Mouse (Mus musculus) macrophage (primary cell): ENCODE results near the gene Rbm8a. TPM values are rescaled to one million over a fixed set of nuclear protein-coding genes. Genes with fewer than 3 reads are reported as not detected.
A peak's percentile ranks its signal among the peaks of the same experiment; 100 is the strongest.

ENCODE experiments used
- H3K27ac ChIP-seq: fragments of 350-480 bp; formaldehyde crosslinking; 2 replicates; pipeline ENCODE4 v1.9.0; 2021
- H3K36me3 ChIP-seq: fragments of 350-480 bp; formaldehyde crosslinking; 2 replicates; pipeline ENCODE4 v1.9.0; 2021; ENCODE audit errors: inconsistent target
- H3K4me3 ChIP-seq: fragments of 350-480 bp; formaldehyde crosslinking; 2 replicates; pipeline ENCODE4 v1.9.0; 2021; ENCODE audit errors: inconsistent target
- H3K79me2 ChIP-seq: fragments of 350-480 bp; formaldehyde crosslinking; 2 replicates; pipeline ENCODE4 v1.9.0; 2021; ENCODE audit errors: inconsistent target
- WGBS: methylation state at CpG from one replicate; pipeline ENCODE4 v1.1.7; 2026; ENCODE audit warnings: inconsistent platforms; ENCODE audit not compliant: missing documents; 5-methylcytosine and 5-hydroxymethylcytosine counted together
- polyA plus RNA-seq: library from polyadenylated mRNA; stranded (reverse); fragments of 250-400 nt; gene quantifications from 3 replicates; pipeline ENCODE4 v1.2.4, GENCODE M21; 2018; ENCODE audit warnings: inconsistent platforms
- total RNA-seq, 78 experiments: library from RNA; depleted of rRNA; stranded (reverse); fragments of 250-400 nt; gene quantifications; 1 replicate in 9 of 78; 2 replicates in 24 of 78; 3 replicates in 43 of 78; 4 replicates in 2 of 78; pipeline ENCODE4 v1.2.4; 2018; ENCODE audit warnings: inconsistent platforms in 56 of 78

Gene Rbm8a
- 10 to 100 TPM; 18.1 to 54.0 (median 37.5) TPM for total RNA-seq (2018; cell fraction: chromatin; rRNA removed)
- 10 to 100 TPM; 27.5 to 47.8 (median 37.7) TPM for total RNA-seq (2018; cell fraction: cytosol; rRNA removed)
- total RNA-seq (2018; cell fraction: nucleus; rRNA removed), result 10 to 100 TPM; 18.8 to 46.3 (median 32.6) TPM
- polyA plus RNA-seq, result 28.6 to 43.9 TPM (median 42.7 TPM) in 3 replicates

DNA sequence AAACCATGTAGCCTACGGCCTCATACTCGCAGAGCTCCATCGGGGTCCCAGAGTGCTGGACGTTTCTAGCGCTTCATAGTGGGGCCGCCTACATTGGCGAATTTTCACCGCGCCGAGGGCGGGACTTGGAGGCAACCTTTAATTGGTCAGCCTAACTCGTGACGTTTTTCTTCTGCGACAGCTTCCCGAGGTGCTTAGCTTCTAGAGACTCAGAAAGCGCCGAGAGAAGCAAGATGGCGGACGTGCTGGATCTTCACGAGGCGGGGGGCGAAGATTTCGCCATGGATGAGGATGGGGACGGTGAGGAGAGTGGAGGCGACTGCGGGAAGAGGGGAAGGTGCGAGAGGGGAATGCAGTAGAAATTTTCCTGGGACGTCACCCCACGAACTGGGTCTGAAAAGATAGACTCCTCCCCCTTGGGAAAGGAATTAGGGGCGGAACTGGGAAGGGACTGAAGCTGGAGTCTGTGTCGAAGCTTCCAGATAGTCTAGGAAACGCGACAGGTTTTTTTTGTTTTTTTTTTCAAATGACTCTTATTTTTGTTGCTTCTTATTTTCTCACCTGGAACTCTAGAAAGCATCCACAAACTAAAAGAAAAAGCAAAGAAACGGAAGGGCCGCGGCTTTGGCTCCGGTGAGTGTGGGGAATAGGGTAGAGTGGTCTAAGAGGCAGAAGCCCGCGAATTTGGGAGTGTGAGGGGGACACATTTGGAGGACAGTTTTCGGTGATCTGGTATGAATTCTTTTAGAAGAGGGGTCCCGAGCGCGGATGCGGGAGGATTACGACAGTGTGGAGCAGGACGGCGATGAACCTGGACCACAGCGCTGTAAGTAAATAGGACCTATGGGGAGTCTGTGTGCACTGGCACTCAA, at the start of gene Rbm8a:
Gene Rbm8a, plus strand, starts transcription at position 205 of the 872 bp plus-strand sequence.
- peak within 1 kb of the TSS; percentile 80 for H3K27ac ChIP-seq
- H3K4me3 ChIP-seq, result peak within 1 kb of the TSS; percentile 97
- peaks cover 29% of the 10 kb centered on the region for H3K79me2 ChIP-seq
- peaks cover 16% of the 10 kb centered on the region; the same call in 1 of the 2 replicates for H3K36me3 ChIP-seq
- under 1% methylated on average over 38 of the region's 48 CpGs for WGBS

DNA sequence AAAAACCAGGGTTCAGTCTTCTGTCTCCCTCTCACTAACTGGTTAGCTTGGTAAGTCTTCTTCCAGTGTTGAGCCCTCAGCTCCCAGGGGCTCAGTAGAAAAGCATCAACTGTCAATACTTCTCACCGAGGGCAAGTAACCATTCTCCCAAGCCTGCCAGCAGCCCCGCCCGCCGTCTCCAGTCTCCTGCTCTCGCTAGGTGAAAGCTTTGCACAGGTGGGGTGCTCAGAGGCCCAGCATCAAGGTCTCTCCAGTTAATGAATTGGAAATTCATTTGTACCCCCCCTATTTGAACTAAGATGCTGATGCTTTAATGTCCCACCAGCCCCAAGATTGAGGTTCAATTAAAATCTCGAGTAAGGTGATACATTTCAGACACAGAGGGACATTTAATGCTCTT, 48.6 kb upstream of the Rbm8a start:
- Histone ChIP-seq H3K27ac (no peak overlapping the region), H3K36me3 (no peaks in the 10 kb centered on the region), H3K4me3 (no peak overlapping the region), H3K79me2 (peaks cover 25% of the 10 kb centered on the region)
- WGBS, result 90% methylated on average over 6 of the region's 6 CpGs

DNA sequence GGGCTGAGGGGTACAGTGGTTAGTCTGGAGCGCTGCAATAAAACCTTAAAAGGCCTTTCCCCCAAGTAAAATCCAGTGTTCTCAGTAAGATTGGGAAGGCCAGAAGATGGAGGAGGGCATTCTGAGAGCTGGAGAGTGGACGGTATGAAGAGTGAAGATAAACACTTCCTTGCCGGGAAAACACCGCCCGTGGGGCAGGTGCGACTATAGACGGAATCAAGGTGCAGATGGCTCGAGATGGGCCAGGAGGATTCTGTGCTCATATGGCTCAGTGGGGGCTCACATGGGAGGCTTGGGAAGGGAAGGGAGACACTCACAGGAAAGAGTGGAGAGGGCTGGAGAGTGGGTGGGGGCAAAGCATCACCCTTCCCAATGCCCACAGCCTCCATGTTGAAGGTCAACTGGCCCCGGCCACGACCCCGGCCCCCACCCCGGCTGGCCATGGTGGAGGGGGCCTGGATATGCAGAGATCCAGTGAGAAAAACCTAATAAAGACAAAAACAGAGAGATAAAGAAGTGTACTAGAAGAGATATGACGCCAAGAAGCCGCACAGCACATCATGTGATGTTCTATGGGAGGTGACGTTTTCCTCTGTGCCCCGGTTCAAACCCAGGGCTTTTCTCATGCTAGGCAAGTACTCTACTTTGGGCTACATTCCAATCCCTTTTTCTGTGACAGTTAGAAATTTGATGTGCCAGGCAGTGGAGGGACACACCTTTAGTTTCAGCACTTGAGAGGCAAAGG, 47.8 kb upstream of the Rbm8a start:
- Histone ChIP-seq H3K4me3 (no peak overlapping the region), H3K27ac (no peak overlapping the region), H3K79me2 (peaks cover 25% of the 10 kb centered on the region), H3K36me3 (no peaks in the 10 kb centered on the region)
- 93% methylated on average over 16 of the region's 16 CpGs for WGBS

DNA sequence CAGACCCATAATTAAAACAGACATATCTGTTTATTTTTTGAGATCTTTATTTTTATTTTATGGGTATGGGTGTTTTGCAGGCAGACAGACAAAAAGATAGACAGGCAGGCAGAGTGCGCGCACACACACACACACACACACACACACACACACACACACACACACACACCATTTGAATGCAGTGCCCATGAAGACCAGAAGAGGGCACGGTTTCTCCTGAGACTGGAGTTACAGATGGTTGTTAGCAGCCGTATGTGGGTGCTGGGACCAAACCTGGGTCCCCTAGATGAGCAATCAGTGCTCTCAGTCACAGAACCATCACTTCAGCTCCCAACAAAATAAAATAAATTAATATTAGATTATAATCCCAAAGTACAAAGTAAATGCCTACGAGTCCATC, 46.3 kb upstream of the Rbm8a start:
- H3K27ac ChIP-seq, result no peak overlapping the region
- H3K4me3 ChIP-seq, result no peak overlapping the region
- H3K36me3 ChIP-seq, result no peaks in the 10 kb centered on the region
- H3K79me2 ChIP-seq, result peaks cover 11% of the 10 kb centered on the region
- WGBS, result 85% methylated on average over 4 of the region's 5 CpGs

DNA sequence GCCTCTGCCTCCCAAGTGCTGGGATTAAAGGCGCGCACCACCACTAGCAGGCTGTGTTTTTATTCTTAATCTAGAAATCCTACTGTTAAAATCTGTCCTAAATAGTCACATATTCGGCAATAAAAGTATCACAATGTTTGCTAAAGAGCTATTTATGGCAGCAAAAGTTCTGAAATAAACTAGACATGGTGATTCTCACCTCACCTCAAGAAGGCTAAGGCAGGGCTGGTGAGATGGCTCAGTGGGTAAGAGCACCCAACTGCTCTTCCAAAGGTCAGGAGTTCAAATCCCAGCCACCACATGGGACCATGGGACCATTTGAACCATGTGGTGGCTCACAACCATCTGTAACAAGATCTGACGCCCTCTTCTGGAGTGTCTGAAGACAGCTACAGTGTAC, 39.1 kb upstream of the Rbm8a start:
- WGBS, result 80% methylated on average over 2 of the region's 4 CpGs
- Histone ChIP-seq H3K27ac (no peak overlapping the region), H3K79me2 (peaks cover 16% of the 10 kb centered on the region; the same call in 1 of the 2 replicates)

DNA sequence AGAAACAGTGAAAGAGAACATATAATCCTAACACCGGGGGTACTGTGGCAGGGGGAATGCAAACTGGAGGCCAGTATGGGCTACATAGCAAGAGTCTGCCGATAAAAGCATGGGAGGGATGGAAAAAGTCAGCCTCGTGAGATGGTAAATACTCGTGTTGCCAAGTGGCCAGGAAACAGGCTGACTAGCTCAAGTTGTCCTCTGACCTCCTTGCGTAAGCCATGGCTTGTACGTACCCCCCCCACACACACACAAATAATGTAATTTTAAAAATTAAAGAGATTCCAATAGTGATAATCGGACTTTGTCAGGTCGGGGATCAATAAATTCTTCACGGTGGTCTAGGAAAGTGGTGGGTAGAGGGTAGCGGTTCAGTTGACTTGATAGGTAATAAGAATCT, 36.4 kb upstream of the Rbm8a start:
- Histone ChIP-seq H3K36me3 (no peaks in the 10 kb centered on the region), H3K79me2 (peaks cover 16% of the 10 kb centered on the region; the same call in 1 of the 2 replicates), H3K27ac (peak overlapping the region; percentile 77), H3K4me3 (peak overlapping the region; percentile 78)
- WGBS, result 0% methylated on average over 10 of the region's 10 CpGs

More for the DNA sequence above, 39.1 kb upstream of the Rbm8a start:
- no peaks in the 10 kb centered on the region for H3K36me3 ChIP-seq
- H3K4me3 ChIP-seq, result no peak overlapping the region

DNA sequence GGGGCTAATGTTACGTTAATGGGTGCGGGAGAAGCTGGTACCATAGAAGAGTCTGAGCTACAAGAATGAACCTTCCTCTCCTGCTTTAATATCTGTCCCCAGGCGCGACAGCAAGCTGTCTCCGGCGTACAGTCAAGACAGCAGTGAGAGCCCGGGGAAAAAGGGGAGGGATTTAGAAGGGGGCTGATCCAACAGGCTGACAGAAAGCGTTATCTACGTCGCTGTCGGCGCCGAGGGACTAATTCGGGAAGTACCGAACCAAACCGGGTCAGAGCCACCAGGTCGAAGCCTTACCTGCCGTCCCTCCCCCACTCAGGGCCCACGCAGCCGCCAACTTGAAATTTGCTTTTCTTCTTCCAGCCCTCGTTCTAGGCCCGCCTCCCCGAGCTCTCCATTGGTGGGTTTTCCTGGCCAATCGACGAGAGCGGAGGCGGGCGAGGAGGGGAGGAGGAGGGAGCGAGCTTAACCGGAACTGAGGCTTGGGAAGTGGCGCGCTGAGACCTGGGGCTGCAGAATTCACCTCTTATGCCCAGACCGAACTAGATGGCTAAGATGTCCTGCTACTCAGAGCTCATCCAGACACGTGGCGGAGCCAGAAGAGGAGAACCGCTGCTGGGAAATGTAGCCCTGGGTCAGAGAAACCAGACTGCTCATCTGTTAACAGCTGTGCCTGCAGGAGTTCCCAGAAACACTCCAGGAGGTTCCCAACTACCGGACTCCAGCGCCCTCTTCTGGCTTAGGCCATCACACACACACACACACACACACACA, 35.8 kb upstream of the Rbm8a start, which contains the start of gene Polr3gl:
Gene Polr3gl, minus strand, starts transcription at position 392 of the 771 bp plus-strand sequence.
- Histone ChIP-seq H3K27ac (peak within 1 kb of the TSS; percentile 77), H3K4me3 (peak within 1 kb of the TSS; percentile 78), H3K36me3 (no peaks in the 10 kb centered on the region), H3K79me2 (peaks cover 16% of the 10 kb centered on the region; the same call in 1 of the 2 replicates)
- WGBS, result under 1% methylated on average over 35 of the region's 38 CpGs

DNA sequence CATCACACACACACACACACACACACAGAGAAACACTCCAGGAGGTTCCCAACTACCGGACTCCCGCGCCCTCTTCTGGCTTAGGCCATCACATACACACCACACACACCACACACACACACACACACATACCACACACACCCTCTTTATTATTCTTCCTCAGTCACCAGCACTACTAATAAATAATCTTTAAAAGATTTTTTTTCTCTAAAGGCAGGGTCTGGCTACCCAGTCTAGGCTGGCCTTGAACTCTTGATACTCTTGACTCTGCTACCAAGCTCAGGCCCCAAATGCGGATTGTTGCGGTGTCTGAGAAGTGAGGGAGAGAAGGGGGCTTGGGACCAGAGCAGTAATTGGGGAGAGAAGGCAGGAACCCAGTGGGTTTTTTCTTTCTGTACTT, 34.9 kb upstream of the Rbm8a start:
- no peaks in the 10 kb centered on the region for H3K36me3 ChIP-seq
- peak overlapping the region; percentile 32 for H3K27ac ChIP-seq
- 88% methylated on average over 2 of the region's 5 CpGs for WGBS
- no peak overlapping the region for H3K4me3 ChIP-seq
- H3K79me2 ChIP-seq, result peaks cover 16% of the 10 kb centered on the region; the same call in 1 of the 2 replicates

DNA sequence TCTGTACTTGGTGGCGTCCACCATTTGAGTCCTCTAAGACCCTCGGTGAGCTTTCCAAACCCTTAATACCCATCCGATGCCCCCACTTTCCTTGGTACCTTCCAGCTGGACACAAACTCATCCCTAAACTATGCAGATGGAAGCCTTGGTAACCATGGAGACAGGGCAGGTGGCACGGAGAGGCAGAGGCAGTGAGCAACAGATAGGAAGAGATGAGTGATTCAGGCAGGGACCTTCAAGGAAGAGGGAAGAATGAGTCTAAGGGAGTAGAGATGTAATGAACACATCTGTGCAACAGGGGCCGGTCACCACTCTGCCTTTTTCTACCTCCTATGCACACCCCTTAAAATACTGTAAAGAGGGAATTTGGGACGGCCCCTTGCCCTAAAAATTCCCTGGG, 34.1 kb upstream of the Rbm8a start:
- no peak overlapping the region for H3K4me3 ChIP-seq
- 38% methylated on average over 5 of the region's 6 CpGs for WGBS
- H3K79me2 ChIP-seq, result peaks cover 16% of the 10 kb centered on the region; the same call in 1 of the 2 replicates
- H3K27ac ChIP-seq, result no peak overlapping the region
- H3K36me3 ChIP-seq, result no peaks in the 10 kb centered on the region

DNA sequence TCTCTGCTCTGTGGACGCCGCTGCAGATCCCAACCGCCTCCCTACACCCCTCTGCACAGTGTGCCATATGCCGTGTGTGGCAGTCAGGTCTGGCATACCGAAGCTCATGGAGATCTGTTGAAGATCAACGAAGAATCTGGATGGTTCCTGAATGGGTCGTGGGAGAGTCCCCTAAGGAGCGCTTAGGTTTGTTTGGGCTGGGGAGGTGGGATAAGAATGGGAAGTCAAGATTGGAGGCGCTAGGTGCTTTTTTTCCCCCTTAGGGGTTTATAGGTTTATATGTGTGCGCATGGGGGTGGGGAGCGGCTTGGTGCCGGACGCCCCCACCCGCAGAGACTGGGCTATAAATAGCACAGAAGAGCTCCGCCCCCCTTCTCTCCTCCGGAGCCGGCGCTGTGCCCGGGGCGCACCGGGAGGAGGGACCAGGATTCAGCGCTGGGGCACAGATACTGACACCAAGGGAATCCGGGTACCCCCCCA, 33.5 kb upstream of the Rbm8a start, which contains the start of gene Ankrd34a:
Gene Ankrd34a, plus strand, starts transcription at position 409 of the 480 bp plus-strand sequence.
- Histone ChIP-seq H3K36me3 (no peaks in the 10 kb centered on the region), H3K79me2 (peaks cover 16% of the 10 kb centered on the region; the same call in 1 of the 2 replicates), H3K27ac (no peak within 1 kb of the TSS), H3K4me3 (peak within 1 kb of the TSS; percentile 6; the same call in 1 of the 2 replicates)
- 11% methylated on average over 16 of the region's 23 CpGs for WGBS

DNA sequence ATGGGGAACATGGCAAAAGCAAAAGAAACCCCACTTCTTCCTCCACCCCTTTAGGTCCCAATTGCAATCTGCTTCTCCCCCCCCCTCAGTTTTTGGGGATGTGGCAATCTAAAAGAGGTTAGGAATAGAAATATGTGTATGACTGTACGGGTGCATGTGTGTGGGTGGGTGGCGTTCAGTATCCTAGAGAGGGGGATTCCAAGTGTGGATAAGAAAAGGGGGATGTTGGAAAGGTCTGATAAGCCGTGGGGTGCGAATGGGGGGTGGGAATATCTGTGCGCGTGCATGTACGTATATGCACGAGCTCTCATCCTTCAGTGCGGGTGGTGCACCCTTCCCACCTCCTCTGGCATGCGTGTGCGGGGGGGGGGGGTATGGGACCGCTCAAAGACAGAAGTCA, 32.9 kb upstream of the Rbm8a start:
- no peaks in the 10 kb centered on the region for H3K36me3 ChIP-seq
- H3K27ac ChIP-seq, result no peak overlapping the region
- WGBS, result 10% methylated on average over 6 of the region's 12 CpGs
- peaks cover 16% of the 10 kb centered on the region; the same call in 1 of the 2 replicates for H3K79me2 ChIP-seq
- peak overlapping the region; percentile 6; the same call in 1 of the 2 replicates for H3K4me3 ChIP-seq

DNA sequence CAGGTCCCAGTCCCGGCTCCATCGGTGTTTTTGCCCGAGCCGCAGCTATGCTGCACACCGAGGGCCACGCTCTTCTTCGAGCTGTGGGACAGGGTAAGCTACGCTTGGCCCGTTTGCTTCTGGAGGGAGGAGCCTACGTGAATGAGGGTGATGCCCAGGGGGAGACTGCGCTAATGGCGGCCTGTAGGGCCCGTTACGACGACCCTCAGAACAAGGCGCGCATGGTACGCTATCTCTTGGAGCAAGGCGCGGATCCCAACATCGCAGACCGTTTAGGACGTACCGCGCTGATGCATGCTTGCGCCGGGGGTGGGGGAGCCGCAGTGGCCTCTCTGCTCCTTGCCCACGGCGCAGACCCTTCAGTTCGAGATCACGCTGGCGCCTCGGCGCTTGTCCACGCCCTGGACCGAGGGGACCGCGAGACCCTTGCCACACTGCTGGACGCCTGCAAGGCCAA, 32.3 kb upstream of the Rbm8a start:
- 3% methylated on average over 40 of the region's 40 CpGs for WGBS
- Histone ChIP-seq H3K36me3 (no peaks in the 10 kb centered on the region), H3K79me2 (peaks cover 10% of the 10 kb centered on the region; the same call in 1 of the 2 replicates), H3K27ac (no peak overlapping the region), H3K4me3 (peak overlapping the region; percentile 12; the same call in 1 of the 2 replicates)
